Mouse (Mus musculus): ENCODE data around the gene Gm11011.

DNA sequence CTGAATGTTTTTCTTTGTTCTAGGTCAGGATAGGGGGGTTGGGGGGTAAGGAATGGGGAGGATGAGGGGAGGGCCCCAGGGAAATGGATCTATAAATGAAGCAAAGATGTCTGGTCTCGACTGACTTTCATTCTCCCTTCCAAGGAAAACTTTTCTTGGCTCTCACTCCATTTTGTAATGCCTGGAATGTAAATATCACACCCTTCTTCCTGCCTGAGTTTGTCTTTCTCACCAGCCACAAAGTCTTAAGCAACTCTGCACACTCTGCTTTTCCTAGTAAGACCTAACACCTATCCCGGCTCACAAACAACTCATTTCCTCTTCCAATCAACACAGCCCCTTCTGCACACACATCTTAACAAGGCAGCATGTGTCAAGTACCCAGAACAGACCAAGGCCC, 20.2 kb upstream of the Gm11011 start:
- TF ChIP-seq CTCF (conservative IDR thresholded peaks at IDR 0.05; ENCODE audit: low read length) (no peak), NANOG (IDR thresholded peaks at IDR 0.05; ENCODE audit: borderline replicate concordance, low read length) (no peak), POU5F1 (IDR thresholded peaks at IDR 0.05; ENCODE audit: borderline replicate concordance, low read length) (no peak)

Data from E14TG2a.4 (cell line).